Mouse (Mus musculus): ENCODE results near the gene Tmem104. TPM values are rescaled to one million over a fixed set of nuclear protein-coding genes. Genes with fewer than 3 reads are reported as not detected.

The Tmem104 gene
- polyA plus RNA-seq, 1 experiment = 11.6 TPM

DNA sequence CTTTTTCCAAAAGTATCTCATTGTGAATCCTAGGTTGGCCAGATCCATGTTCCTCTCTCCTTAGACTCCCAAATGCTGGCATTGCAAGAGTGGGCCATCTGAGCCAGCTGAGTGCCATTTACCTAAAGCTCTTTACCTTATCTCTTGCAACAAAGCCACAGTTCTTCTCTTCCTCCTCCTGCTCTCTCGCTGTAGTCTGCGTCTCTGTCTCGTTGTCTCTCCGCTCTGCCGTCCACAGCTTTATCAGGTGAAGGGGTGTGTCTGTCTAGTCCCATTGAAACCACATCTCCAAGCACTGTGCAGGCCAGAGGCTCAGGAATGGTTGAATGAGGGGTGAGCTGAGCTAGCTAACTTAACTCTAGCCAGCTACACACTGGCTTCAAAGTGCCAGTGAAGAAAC is 8.6 kb downstream of the Tmem104 start:
- Histone ChIP-seq H3K4me1 (ENCODE audit: control insufficient read depth, insufficient read depth, low read length) (no peaks in the 10 kb centered on the region), H3K4me3 (ENCODE audit: insufficient read depth, low read length) (no peak overlapping the region), H3K27ac (ENCODE audit: insufficient read depth, low read length) (no peak overlapping the region)
- TF ChIP-seq CTCF (IDR thresholded peaks at IDR 0.05; ENCODE audit: borderline replicate concordance, insufficient read depth, low read length) = no peak
- no peak for TF ChIP-seq POLR2A (IDR thresholded peaks at IDR 0.05; ENCODE audit: low read depth, low read length)

DNA sequence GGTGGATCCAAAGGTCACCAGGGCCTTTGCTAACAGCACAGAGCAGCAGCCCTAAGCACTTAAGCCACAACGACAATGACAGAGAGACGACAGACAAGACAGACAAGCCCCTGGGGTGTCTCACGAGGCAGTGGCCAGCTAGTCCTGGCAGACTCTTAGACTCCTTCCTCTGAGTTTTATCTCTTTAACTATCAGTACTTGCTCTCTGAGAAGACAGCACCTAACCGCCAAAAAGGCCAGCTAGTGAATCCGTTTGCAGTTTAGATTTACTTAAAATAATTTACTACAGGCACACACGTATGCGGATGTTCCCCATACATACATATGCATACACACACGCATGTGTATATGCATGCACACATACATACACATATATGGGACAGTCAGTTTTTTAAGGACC is 10.3 kb downstream of the Tmem104 start:
- Histone ChIP-seq H3K27ac (ENCODE audit: insufficient read depth, low read length) (no peak overlapping the region), H3K4me1 (ENCODE audit: control insufficient read depth, insufficient read depth, low read length) (no peaks in the 10 kb centered on the region), H3K4me3 (ENCODE audit: insufficient read depth, low read length) (no peak overlapping the region)
- TF ChIP-seq CTCF (IDR thresholded peaks at IDR 0.05; ENCODE audit: borderline replicate concordance, insufficient read depth, low read length) = no peak
- TF ChIP-seq POLR2A (IDR thresholded peaks at IDR 0.05; ENCODE audit: low read depth, low read length) = no peak

DNA sequence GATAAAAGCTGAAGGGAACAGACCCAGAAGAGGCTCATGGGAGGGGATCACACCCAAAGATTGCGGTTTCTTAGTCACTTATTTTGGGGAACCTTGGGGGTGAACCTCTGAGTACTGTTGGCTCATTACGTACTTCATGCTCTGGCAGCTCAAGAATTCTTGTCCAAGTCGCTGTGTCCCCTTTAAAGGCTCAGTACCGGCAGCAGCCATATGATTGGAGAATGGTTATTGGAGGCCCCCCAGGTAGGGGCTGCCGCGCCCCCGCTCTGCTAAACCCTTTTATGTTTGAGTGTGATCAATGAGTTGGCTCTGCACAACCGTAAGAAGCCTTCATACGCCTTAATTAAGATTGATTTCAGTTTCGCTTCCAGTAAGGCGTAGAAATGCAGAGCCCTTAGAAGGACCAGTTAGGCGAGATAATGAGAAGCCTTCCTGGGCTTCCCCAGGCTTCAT is 11.7 kb downstream of the Tmem104 start:
- Histone ChIP-seq H3K4me3 (ENCODE audit: insufficient read depth, low read length) (no peak overlapping the region), H3K27ac (ENCODE audit: insufficient read depth, low read length) (no peak overlapping the region), H3K4me1 (ENCODE audit: control insufficient read depth, insufficient read depth, low read length) (no peaks in the 10 kb centered on the region)
- TF ChIP-seq POLR2A (IDR thresholded peaks at IDR 0.05; ENCODE audit: low read depth, low read length) (no peak), CTCF (IDR thresholded peaks at IDR 0.05; ENCODE audit: borderline replicate concordance, insufficient read depth, low read length) (no peak)

DNA sequence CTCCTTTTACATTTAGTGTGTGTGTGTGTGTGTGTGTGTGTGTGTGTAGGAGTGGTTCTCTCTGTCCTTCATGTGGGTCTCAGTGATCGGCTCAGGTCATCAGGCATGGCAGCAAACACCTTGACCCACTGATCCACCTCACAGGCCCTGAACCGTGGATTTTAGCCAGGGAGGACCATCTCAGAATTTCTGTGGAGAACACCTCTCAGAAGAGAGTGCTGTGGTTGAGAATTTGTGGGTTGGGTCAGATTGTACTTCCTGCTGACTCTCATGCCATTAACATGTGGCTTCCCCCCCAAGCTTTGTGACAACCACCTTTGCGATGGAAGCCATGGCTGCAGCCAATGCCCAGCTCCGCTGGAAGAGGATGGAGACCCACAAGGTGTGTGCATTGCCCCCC is 13.2 kb downstream of the Tmem104 start:
- H3K27ac ChIP-seq (ENCODE audit: insufficient read depth, low read length) = no peak overlapping the region
- H3K4me1 ChIP-seq (ENCODE audit: control insufficient read depth, insufficient read depth, low read length) = no peaks in the 10 kb centered on the region
- TF ChIP-seq CTCF (IDR thresholded peaks at IDR 0.05; ENCODE audit: borderline replicate concordance, insufficient read depth, low read length) = no peak
- TF ChIP-seq POLR2A (IDR thresholded peaks at IDR 0.05; ENCODE audit: low read depth, low read length) = no peak
- no peak overlapping the region for H3K4me3 ChIP-seq (ENCODE audit: insufficient read depth, low read length)

DNA sequence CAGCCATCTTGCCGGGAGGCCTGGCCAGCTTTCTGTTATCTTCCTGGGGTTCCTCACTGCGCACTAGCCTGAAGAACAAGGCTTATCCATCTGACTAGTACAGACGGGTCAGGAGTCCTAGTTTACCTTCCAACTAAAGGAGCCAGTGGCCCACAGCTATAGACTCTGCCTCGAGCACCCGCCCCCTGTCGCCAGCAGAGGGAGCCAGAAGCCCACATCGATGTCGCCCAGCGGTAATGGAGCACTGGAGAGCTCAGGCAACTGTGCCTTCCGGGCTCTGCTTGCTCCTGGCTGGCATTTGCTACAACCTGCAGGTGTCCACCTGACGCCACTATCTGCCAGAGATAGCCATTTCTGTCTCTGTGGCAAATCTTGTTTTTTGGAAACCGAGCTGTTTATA is 15.0 kb downstream of the Tmem104 start:
- no peak for TF ChIP-seq POLR2A (IDR thresholded peaks at IDR 0.05; ENCODE audit: low read depth, low read length)
- TF ChIP-seq CTCF (IDR thresholded peaks at IDR 0.05; ENCODE audit: borderline replicate concordance, insufficient read depth, low read length) = peak; percentile 88
- no peak overlapping the region for H3K4me3 ChIP-seq (ENCODE audit: insufficient read depth, low read length)

DNA sequence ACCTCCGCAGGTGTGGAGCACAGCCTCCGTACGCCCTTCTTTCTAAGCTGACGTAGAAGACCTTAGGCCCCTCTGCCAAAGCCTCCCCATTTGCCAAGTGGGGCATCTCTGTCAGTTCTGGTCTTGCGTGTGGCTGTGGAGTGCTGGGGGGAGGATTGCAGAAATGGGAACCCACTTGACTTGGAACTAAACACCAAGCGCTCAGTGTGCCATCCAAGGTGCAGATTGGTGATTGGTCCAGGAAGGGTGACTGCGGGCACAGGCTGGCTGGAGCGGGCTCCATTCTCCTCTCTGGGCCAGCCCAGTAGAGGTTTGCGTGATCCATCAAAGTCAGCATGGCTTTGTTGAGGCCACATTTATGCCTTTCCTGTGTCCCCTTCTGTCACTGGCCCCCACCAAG is 15.5 kb downstream of the Tmem104 start:
- Histone ChIP-seq H3K4me1 (ENCODE audit: control insufficient read depth, insufficient read depth, low read length) (no peaks in the 10 kb centered on the region), H3K4me3 (ENCODE audit: insufficient read depth, low read length) (no peak overlapping the region), H3K27ac (ENCODE audit: insufficient read depth, low read length) (no peak overlapping the region)
- TF ChIP-seq POLR2A (IDR thresholded peaks at IDR 0.05; ENCODE audit: low read depth, low read length) (no peak), CTCF (IDR thresholded peaks at IDR 0.05; ENCODE audit: borderline replicate concordance, insufficient read depth, low read length) (no peak)

More for the DNA sequence above, 15.0 kb downstream of the Tmem104 start:
- H3K4me1 ChIP-seq (ENCODE audit: control insufficient read depth, insufficient read depth, low read length) = no peaks in the 10 kb centered on the region
- H3K27ac ChIP-seq (ENCODE audit: insufficient read depth, low read length) = no peak overlapping the region

DNA sequence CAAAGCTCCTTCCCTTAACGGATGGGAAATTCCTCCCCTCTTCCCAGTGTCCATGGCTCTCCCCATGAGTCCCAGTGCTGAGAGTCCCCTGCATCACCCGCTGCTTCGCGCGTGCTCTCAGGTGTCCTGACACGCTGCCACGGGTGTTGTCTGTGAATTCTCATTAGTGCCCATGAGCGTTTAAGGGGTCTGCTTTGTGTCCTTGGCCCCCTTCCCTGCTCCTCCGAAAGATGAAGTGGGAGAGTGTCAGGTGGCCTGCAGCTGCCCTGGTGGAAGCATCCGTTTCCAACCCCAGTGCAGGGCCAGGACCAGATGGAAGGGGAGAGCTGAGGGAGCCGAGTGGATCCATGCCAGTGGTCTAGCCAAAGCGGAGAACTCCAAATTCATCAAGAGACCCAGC is 20.8 kb downstream of the Tmem104 start:
- Histone ChIP-seq H3K4me3 (ENCODE audit: insufficient read depth, low read length) (no peak overlapping the region), H3K27ac (ENCODE audit: insufficient read depth, low read length) (no peak overlapping the region), H3K4me1 (ENCODE audit: control insufficient read depth, insufficient read depth, low read length) (no peaks in the 10 kb centered on the region)
- TF ChIP-seq POLR2A (IDR thresholded peaks at IDR 0.05; ENCODE audit: low read depth, low read length) (no peak), CTCF (IDR thresholded peaks at IDR 0.05; ENCODE audit: borderline replicate concordance, insufficient read depth, low read length) (no peak)

DNA sequence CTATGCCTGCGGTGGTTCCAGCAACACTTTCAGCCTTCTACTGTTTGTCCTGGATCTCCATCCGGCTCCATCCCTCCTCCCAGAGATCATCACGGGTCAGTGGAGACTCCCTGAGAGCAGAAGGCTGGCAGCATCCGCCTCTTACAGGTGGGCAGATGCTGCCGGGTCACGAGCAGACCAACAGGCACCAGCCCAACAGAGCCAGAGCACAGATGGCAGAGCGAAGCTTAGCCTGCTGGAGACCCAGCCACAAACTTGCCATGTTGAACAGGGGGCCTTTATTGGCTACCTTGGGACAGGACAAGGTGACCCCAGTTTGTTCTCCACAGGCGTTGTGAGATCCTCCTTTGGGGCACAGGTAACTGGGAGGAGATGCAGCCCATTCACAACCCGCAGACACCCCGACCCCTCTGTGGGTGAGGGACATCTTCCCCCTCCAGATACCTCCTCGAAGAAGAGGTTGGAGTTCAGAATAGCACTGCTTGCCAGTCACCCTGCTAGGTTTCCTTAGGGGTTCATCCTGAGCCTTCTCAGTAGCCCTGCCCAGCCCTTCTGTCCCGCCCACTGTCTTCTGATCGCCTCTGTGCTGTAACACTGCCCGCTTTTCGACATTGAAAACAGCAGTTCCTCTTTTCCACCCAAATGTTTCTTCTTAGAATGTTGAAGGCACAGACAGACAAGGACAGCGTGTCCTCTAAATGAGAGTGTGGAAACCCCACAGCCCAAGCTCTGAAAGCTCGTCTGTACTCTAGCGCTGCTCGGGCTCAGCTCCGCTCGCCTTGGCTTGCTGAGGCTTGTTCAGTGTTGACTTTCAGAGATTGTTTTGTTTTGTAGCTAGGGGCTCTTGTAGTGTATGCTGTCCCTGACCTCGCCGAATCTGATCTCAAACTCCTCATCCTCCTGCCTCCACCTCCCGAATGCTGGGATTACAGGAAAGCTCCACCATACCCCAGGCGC is 21.8 kb downstream of the Tmem104 start:
- TF ChIP-seq POLR2A (IDR thresholded peaks at IDR 0.05; ENCODE audit: low read depth, low read length) (no peak), CTCF (IDR thresholded peaks at IDR 0.05; ENCODE audit: borderline replicate concordance, insufficient read depth, low read length) (no peak)
- Histone ChIP-seq H3K27ac (ENCODE audit: insufficient read depth, low read length) (no peak overlapping the region), H3K4me1 (ENCODE audit: control insufficient read depth, insufficient read depth, low read length) (no peaks in the 10 kb centered on the region), H3K4me3 (ENCODE audit: insufficient read depth, low read length) (no peak overlapping the region)

DNA sequence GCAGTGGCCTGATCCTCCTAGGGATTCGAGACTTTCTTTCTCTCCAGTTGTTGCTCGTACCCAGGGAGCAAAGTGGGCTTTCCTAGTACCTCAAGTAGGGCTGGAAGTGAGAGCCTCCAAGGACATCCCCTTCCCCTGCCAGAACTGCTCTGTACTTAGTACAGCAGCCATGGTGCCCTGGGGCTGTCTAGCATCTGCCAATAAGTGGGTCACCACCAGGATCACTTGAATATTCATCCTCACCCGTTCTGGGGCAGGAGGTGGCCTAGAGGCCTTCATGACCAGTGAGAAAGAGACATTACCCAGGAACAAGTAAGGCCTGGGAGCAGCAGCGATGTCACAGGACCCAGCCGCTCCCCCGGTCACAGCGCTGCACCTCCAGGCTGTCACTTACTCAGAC is 22.7 kb downstream of the Tmem104 start:
- Histone ChIP-seq H3K27ac (ENCODE audit: insufficient read depth, low read length) (no peak overlapping the region), H3K4me3 (ENCODE audit: insufficient read depth, low read length) (no peak overlapping the region), H3K4me1 (ENCODE audit: control insufficient read depth, insufficient read depth, low read length) (no peaks in the 10 kb centered on the region)
- TF ChIP-seq CTCF (IDR thresholded peaks at IDR 0.05; ENCODE audit: borderline replicate concordance, insufficient read depth, low read length) (no peak), POLR2A (IDR thresholded peaks at IDR 0.05; ENCODE audit: low read depth, low read length) (no peak)

DNA sequence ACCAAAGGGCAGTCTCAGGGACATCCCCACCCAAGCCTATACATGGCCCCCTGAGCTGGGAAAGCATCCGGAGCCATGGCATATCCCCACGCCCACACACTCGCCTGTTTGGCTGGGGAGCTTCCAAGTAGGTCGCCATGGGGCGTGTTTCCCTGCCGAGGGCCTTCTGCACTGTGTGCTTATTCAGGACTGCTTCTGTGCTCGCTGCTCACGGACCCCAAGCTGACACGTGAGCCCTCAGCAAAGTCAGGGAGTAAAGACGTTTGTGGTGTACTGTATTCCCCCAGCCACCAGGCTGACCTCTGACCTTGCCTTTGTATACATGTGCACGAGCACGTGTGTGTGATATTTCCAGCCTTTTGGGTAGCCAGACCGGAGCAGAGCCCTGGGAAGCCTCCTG is 24.8 kb downstream of the Tmem104 start:
- Histone ChIP-seq H3K27ac (ENCODE audit: insufficient read depth, low read length) (no peak overlapping the region), H3K4me3 (ENCODE audit: insufficient read depth, low read length) (no peak overlapping the region), H3K4me1 (ENCODE audit: control insufficient read depth, insufficient read depth, low read length) (no peaks in the 10 kb centered on the region)
- TF ChIP-seq POLR2A (IDR thresholded peaks at IDR 0.05; ENCODE audit: low read depth, low read length) (no peak), CTCF (IDR thresholded peaks at IDR 0.05; ENCODE audit: borderline replicate concordance, insufficient read depth, low read length) (no peak)

Data from embryonic fibroblast, embryonic 13.5 days (primary cell).